Mouse (Mus musculus) megakaryocyte, adult 5-6 weeks (primary cell): ENCODE data around the gene Urgcp. TPM values are rescaled to one million over a fixed set of nuclear protein-coding genes. Genes with fewer than 3 reads are reported as not detected.

Source experiments
- ATAC-seq: 2 replicates; pipeline ENCODE4 v1.8.0; 2016; ENCODE audit warnings: mild to moderate bottlenecking, inconsistent platforms; ENCODE audit not compliant: poor library complexity, severe bottlenecking
- total RNA-seq, 2 experiments: library from RNA; stranded (forward) in 1 of 2; stranded (reverse) in 1 of 2; fragments of 153-499, 151-499 nt in 1 of 2; fragments of 221-1000, 200-1000 nt in 1 of 2; gene quantifications; 2 replicates each; pipeline versions ENCODE4 v1.2.3 to v1.2.4; 2015 to 2017

The Urgcp gene
- total RNA-seq, 2 experiments from 2014 or later, result 4.1 to 7.5 TPM

- ATAC-seq, result peak; percentile 71
Observed at GRCm38 (mm10) chr11:5788056-5789014, 26.2 kb upstream of the Urgcp start, which contains the start of gene Dbnl. Gene Dbnl, plus strand, starts transcription at chr11:5788488.

GRCm38 (mm10) chr11:5787671-5788055 is 25.5 kb upstream of the Urgcp start:
- 0 out of 2 replicates have a peak, but pooled peaks have one; percentile 1 for ATAC-seq

- peak; percentile 25 for ATAC-seq
Observed at GRCm38 (mm10) chr11:5785732-5786131, 23.6 kb upstream of the Urgcp start.

GRCm38 (mm10) chr11:5782199-5782944 is 20.2 kb upstream of the Urgcp start:
- ATAC-seq, result no peak

GRCm38 (mm10) chr11:5780035-5780499 is 17.9 kb upstream of the Urgcp start:
- ATAC-seq, result no peak

GRCm38 (mm10) chr11:5778481-5778880 is 16.3 kb upstream of the Urgcp start:
- ATAC-seq, result no peak

- no peak for ATAC-seq
Observed at GRCm38 (mm10) chr11:5766019-5766418, 3.8 kb upstream of the Urgcp start.

- no peak for ATAC-seq
Observed at GRCm38 (mm10) chr11:5762633-5762982, 432 bp upstream of the Urgcp start.

- ATAC-seq, result no peak
Observed at GRCm38 (mm10) chr11:5753755-5754154, 8.4 kb downstream of the Urgcp start.

- no peak for ATAC-seq
Observed at GRCm38 (mm10) chr11:5744951-5745350, 17.2 kb downstream of the Urgcp start.

GRCm38 (mm10) chr11:5742106-5742505 is 20.1 kb downstream of the Urgcp start:
- ATAC-seq, result no peak

GRCm38 (mm10) chr11:5740965-5741627 is 21.1 kb downstream of the Urgcp start:
- peak; percentile 97 for ATAC-seq

- ATAC-seq, result peak; percentile 33; the same call in 1 of the 2 replicates
Observed at GRCm38 (mm10) chr11:5740599-5740964, 21.6 kb downstream of the Urgcp start.

- no peak for ATAC-seq
Observed at GRCm38 (mm10) chr11:5739846-5740245, 22.3 kb downstream of the Urgcp start.

GRCm38 (mm10) chr11:5738888-5739632 is 23.1 kb downstream of the Urgcp start:
- ATAC-seq, result no peak

GRCm38 (mm10) chr11:5737137-5737536 is 25.0 kb downstream of the Urgcp start:
- ATAC-seq, result no peak

- ATAC-seq, result no peak
Observed at GRCm38 (mm10) chr11:5734323-5734722, 27.9 kb downstream of the Urgcp start.

GRCm38 (mm10) chr11:5732401-5732800 is 29.8 kb downstream of the Urgcp start:
- no peak for ATAC-seq

GRCm38 (mm10) chr11:5729582-5729981 is 32.6 kb downstream of the Urgcp start:
- ATAC-seq, result no peak

GRCm38 (mm10) chr11:5718611-5719354 is 43.4 kb downstream of the Urgcp start:
- no peak for ATAC-seq
